Mouse (Mus musculus): ENCODE measurements around the gene Phactr1.

The Phactr1 gene

DNA sequence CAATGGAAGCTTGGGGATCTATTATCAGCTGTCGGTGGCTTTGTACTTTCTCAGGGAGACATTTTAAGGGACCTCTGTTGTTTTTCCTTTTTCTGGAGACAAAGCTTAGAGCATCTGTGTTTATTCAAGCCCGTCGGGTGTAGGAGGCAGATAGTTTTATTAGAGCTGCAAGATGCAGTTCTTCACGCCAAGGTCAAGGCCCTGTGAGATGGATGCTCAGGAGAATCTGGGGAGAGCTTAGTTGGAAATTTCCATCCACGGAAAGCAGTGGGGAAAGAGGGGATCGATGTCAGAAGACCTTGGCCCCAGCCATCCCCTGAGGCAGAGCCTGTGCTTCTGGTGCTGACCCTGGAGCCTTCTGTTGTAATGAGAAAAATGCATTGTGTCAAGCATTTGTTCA is 340.6 kb downstream of the Phactr1 start:
- no peak for DNase-seq (ENCODE audit: low read depth, low spot score)

DNA sequence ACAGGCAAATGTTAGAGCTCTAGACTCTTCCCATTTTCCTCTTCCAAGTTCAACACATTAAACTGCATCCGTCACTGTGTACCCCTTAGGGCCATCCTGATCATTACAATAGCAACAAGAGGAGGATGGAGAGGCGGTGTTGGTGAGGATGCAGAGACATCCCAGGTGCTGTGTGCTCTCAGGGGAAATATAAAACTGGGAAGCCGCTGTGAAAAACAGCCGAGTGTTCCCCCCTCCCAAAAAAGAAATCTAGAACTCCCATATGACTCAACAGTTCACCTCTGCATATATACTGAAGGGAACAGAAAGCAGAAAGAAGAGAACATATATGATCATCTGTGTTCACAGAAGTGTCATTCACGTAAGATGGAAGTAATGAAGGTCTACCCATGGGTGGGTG is 342.6 kb downstream of the Phactr1 start:
- no peak for DNase-seq (ENCODE audit: low read depth, low spot score)

DNA sequence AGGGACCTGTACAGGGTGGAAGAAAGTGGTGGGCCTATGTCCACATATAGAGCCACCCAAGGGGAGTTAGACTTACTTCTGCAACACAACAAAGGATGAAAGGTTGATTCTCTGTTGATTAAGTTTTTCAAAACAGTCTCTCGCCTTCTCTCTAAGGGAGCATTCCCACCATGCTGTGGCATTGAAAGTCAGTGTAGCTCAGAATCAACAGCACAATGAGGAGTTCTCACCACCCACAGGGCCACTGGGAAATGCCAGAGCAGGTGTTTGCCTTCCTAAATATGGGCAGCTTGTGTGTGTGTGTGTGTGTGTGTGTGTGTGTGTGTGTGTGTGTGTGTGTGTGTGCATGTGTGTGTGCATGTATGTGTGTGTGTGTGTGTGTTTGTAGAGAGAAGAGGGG is 347.1 kb downstream of the Phactr1 start:
- no peak for DNase-seq (ENCODE audit: low read depth, low spot score)

DNA sequence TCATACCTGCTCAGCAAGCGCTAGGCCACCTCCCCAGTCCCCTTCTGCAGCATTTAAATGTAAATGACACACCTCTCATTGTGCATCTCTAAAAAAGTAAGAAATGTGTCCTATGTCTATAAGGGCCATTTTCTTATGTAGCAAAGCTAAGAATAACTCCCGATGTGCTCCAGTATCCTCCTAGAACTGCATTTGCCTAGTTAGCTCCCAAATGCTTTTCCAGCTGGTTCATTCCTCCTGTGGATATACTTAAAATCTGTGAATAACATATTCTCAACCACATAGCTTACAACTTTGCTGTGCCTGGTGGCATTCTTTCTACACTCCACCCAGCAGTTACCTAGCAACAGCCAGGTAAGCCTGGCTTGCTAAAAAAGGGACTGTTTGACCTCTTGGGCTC is 349.8 kb downstream of the Phactr1 start:
- DNase-seq (ENCODE audit: low read depth, low spot score): no peak

DNA sequence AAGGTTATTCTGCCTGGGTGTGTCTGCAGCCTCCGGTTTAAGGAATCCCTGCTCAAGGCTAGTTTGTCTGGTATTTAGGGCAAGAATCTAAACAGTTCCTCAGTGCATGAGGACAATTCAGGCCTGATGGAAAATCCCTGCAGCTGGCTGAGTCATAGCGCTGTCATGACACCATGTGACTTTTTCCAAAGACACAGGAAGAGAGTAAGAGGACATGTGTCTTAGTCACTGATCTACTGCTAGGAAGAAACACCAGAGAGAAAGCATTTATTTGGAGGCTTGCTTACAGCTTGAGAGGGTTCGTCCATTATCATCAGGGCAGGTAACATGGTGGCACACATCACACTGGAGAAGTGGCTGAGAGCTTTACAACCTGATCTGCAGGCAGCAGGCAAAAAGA is 352.0 kb downstream of the Phactr1 start:
- DNase-seq (ENCODE audit: low read depth, low spot score): no peak

DNA sequence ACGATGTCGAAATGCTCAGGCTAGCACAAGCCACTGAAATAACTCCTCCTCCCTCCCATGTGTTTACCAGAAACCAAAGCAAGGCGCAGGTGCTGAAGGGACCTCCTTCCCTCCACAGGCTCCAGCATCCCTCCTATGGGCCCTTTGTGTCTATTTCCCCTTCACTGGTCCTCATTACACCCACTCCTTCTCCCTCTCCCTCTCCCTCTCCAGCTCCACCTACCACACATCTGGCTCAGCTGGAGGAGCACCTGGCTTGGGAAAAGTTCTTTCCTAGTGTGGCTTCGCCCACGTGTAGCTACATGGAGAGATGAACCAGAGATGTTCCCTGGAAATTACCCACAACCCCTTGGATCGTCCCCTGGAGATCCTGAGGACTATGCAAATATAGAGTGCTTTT is 356.1 kb downstream of the Phactr1 start:
- no peak for DNase-seq (ENCODE audit: low read depth, low spot score)

DNA sequence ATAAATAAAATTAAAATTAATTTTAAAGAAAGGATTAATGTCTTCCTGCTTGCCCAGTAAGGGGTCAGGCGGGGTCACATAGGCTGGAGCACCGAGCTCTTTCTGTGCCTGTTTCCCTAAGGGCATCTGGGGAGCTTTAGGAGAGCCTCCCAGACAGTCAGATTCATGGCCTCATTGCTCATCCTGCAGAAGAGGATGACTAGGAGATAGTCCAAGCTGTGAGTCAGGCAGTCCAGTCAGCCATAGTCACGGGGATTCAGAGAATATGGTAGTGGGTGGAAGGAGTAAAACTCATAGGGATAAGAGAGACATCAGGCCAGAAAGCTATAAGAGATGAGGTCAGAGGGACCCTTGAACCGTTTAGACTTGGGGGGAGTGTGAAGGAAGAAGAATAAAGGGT is 362.3 kb downstream of the Phactr1 start:
- DNase-seq (ENCODE audit: low read depth, low spot score): no peak

DNA sequence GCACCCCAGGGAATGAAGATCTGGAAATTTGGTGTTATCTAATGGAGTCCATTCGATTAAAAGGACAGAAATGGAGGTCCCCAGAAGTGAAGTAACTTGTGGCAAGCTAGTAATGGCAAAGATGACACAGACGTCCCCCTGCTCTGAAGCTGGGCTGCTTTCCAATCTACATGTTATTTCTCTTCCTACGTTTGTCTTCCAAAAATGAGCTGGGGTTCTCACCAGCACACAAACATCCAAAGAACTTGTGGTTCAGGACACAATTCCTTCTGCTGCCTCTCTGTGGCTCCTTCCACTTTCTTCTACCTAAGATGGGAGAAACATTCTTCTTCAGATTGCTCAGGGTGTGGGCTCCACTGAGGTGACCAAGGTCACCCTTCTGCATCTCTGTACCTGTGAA is 368.1 kb downstream of the Phactr1 start:
- no peak for DNase-seq (ENCODE audit: low read depth, low spot score)

DNA sequence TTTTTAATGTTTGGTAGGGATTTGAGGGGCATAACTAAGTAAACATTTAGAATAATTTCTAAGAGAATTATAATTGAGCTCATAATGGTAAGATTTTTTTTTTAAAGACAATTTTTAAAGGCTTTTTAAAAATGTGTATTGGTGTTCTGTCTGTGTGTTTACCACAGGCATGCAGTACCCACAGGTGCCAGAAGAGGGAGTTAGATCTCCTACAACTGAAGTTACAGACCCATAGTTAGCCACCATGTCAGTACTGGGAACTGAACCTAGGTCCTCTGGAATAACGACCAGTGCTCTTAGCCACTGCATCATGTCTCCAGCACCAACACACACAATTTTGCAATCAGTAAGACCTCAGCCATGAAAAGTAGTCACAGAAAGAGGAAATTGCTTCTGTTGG is 372.8 kb downstream of the Phactr1 start:
- peak; percentile 13 for DNase-seq (ENCODE audit: low read depth, low spot score)

DNA sequence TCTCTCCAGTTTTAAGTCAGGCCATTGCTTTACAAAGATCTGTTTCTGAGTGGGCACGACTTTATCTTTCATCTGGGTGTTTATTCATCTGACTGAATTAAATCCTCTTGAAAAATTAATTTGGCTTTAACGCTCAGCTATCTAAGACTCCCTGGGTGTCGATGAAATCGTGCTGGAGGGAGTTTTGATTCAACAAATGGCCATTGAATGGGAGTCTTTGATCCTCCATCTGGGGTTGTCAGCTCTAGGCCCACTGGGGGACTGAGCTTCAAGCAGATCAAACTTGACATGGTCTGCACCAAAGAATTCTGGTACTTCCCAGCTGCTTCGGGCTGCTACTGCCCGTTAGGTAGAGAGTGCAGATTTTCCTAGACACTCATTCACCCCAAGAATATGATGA is 374.7 kb downstream of the Phactr1 start:
- DNase-seq (ENCODE audit: low read depth, low spot score): no peak

DNA sequence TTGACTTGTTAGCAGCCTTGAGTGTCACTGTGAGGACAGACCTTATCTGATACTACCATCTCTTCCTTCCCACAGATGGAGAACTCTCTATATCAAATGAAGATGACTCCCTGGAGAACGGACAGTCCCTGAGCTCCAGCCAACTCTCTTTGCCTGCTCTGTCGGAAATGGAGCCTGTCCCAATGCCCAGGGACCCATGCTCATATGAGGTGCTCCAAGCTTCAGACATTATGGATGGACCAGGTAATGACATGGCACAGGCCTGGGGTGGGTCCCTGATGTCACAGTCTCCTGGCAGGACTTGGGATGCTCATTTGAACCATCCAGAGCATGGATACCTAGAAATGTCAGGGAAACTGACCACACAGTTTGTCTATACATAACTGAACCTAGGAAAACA is 376.7 kb downstream of the Phactr1 start:
- no peak for DNase-seq (ENCODE audit: low read depth, low spot score)

DNA sequence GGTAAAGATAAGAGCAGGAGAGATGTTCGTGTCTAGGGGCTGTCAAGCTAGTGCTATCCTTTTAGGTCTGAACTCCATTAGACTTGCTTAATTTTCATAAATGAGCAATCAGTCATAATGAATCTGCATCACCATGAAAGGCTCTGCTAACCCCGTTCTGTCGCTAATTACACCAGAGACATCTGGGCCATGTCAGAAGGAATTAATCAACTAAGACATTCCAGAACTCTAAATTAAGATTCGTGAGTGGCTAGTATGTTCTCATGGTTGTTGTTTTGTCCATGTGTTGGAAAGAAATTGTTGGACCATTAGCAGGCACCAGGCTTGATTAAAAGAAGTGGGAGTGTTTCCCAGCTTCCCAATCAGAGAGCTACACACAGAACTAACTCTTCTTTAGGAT is 382.9 kb downstream of the Phactr1 start:
- DNase-seq (ENCODE audit: low read depth, low spot score): no peak

DNA sequence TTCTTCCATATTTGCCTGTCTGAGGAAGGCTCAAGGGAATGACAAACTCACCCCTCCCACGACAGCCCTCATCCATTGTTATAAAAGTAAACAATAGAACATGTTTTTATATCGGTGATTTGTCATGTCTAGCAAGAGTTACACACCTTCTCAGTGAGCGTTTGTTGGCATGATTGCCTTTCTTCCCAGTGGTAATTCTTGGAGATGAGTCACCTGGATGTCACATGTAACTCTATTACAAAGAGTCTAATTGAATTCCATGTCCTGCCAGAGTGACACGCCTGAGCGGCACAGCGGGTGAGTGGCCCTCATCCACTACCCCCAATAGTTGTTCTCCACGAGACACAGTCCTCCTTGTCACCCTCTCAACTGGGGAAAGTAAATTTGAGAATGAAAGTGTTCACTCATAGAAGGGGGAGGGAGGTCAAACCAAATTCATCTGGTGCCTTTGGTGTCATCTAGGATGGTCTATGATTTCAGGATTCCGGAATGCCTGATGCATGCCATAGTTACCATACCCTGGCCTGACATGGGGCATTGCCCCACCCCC is 388.4 kb downstream of the Phactr1 start:
- DNase-seq (ENCODE audit: low read depth, low spot score): no peak

DNA sequence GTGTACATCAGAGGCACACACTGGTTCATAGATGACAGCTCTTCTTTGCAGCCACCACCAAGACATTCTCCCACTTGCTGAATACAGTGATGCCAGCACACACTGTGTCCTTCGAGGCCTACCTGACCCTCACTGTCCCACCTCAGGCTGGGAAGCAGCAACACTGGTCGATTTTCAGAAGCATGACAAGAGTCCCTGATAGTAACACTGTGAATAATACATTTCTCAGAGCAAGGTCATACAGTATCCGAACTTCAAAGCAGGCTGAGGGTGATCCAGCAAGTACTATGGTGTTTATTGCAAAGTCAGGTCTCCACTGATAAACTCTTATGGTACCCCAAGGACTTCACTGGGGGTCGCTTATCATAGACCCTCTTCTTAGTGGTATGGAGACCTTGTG is 390.1 kb downstream of the Phactr1 start:
- no peak for DNase-seq (ENCODE audit: low read depth, low spot score)

DNA sequence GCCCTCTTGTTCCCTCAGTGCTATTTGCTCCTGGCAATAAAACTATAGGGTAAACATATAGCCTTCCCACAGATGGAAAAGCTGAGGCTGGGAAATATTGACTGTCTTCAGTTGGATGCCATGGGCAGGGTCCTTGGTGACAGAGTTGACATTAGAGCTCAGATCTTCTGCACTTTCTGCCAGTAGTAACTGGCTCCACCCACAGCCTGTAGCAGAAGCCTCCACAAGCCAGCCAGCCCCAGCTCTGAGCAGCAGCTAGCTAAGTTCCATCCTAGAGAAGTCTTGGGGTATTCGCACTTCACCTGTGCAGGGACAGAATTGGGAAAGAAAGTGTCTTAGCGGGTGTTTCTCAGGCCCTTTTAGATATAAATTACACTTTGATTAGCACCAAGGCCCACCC is 390.5 kb downstream of the Phactr1 start:
- no peak for DNase-seq (ENCODE audit: low read depth, low spot score)

DNA sequence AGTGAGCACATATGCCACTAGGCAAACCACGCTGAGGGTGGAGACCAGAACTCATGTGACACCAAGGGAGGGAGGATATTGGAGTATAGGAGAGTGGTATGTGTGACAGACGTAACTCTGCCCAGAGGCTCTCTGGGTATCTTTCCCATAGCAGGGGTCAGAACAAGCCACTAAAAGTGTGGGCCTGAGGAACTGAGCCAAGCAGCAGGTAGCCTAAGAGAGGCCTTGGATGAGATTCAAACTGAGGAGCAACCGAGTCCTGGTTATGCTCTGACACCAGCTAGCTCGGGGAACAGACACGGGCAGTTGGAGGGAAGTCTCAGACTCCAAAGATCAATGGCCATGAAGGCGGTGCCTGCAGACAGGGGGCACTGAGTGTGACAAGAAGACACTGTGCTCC is 395.0 kb downstream of the Phactr1 start:
- no peak for DNase-seq (ENCODE audit: low read depth, low spot score)

DNA sequence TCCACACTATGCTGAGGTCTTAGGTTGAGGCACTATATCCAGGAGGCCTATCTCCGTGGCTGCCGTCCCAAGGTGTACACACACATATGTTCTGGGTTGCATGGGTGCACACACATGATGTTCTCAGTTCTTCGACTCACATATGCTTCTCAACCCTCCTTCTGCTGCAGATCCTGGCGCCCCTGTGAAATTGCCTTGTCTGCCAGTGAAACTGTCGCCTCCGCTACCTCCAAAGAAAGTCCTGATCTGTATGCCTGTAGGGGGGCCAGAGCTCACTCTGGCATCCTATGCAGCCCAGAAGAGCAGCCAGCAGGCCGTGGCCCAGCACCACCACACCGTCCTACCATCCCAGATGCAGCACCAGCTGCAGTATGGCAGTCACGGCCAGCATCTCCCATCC is 397.1 kb downstream of the Phactr1 start:
- DNase-seq (ENCODE audit: low read depth, low spot score): no peak

DNA sequence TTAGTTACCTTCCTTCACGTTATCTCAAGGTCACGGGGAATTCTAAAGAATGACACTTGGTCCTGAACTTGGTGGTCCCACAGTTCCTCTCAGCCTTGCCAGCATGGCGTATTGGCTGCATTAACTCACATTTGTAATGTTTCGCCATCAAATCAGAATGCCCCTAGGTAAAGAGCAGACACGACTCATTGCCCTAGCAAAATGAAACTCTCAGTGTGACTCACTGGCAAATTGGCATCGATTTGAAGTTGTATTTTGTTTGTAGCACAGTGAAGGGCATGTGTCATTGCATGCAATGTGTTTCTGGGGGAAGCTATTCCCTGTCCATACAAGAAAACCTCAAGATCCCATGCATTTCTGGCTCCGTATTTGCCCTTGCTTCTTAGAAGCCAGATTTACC is 404.8 kb downstream of the Phactr1 start:
- DNase-seq (ENCODE audit: low read depth, low spot score): no peak

DNA sequence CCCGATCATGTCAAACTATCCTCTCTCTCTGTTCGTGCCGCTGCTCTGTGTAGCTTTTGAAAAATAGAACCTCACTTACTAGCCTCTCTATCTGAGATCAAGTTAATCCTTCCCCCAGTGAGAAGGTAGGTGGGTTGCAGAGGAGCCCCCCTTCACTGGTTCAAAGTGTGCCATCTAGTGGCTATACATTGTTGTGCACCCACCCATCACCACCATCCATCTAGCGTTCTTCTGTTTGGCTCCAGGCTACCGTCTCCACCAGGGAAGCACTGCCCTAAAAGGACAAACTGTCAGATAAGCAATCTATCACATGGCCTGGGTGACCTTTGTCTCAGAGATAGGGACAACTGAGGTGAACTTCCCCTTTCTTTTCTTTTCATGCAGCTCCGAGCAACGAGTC is 413.9 kb downstream of the Phactr1 start:
- DNase-seq (ENCODE audit: low read depth, low spot score): peak; percentile 27

DNA sequence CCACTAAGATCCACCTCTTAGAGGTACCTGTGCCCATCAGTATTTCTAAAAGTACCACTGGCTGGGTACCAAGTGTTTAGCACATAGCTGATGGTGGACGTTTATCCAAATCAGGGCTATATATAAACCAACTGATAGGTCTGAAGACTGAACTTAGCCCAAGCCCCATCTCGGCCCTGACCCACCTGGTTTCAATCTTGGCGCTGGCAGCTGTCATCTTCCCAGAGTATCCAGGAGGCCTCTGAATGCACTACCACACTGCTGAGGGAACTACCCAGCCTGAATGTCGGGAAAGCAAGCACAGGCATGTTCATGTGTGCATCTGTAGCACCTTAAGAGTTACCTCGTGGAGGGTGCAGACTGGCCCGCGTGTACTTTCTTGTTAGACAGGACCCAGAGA is 422.5 kb downstream of the Phactr1 start:
- DNase-seq (ENCODE audit: low read depth, low spot score): no peak

DNA sequence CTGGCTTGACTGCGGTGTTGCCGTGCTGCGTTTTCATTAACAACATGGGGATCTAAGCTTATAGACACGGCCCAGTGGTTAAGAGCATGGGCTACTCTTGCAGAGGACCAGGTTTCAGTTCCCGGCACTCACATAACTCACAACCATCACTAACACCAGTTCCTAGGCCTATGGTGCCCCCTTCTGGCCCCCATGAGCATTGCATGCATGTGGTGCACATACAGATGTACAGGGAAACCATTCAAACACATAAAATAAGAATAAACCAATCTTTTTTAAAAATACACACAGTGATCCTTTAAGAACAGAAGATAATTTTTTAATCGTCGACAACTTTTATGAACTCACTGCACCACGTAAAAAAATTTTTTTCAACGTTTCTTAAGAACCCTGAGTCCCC is 424.1 kb downstream of the Phactr1 start:
- no peak for DNase-seq (ENCODE audit: low read depth, low spot score)

DNA sequence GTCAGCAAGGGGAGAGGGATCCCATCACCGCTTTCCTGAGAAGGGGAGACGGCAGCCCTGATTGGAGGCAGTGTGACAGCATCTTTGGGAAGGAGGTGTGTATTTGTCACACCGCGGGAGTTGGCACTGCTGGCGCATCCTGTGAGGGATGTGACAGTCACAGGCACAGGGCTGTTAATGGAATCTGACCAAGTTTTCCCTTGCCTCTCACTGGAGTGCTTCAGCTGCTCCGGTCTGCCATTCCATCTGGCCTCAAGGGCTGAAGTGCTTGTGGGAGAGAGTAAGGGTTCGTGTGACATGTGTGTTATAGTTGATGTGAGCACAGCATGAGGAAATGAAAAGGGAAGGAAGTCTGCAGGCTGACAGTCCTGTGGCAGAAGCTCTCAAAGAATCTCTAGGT is 431.9 kb downstream of the Phactr1 start:
- no peak for DNase-seq (ENCODE audit: low read depth, low spot score)

DNA sequence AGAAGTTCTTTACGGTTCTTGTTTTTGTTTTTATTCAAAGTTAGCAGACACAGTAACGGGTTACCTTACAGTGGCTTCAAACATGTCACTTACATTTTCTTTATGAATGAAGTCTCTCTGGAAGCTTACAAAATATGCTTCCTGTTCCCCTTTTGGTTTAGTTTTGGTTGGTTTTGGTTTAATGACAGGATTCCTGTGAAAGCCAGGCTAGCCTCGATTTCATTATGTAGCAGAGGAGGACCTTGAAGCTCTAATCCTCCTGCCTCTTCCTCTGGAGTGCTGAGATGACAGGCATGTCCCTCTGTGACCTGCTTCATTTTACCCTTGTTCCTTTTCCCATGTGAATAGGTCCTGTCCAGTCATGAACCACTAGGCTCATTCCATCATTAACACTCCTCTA is 432.3 kb downstream of the Phactr1 start:
- no peak for DNase-seq (ENCODE audit: low read depth, low spot score)

DNA sequence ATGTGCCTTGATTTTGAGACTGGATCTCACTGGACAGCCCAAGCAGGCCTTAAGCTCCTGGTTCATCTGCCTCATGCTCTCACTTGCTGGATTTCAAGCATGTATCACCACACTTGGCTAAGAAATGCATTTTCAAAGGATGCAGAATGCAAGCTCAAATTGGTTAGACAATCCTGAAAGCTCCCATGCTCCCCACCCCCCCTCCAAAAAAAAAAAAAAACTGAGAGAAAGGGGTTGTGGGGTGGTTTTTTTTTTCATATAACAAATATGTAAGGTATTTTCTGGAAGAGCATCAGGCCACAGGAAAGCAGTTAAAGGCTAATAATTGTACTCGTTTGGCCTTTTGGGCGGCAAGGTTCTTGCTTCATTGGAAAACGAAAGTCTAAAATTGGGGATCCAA is 432.7 kb downstream of the Phactr1 start:
- DNase-seq (ENCODE audit: low read depth, low spot score): no peak

All from A20 (cell line).